Mouse (Mus musculus) thymus, adult 18-20 months (tissue): ENCODE measurements around the gene 1810010H24Rik.
"Not testable (repeated sequence)": the region's sequence is repeated elsewhere in the genome, so short reads cannot be mapped to it uniquely, and the experiment has no call there.

Source experiments
- DNase-seq, 2 experiments: peaks; one replicate each; pipeline ENCODE4 v3.0.0; 2022; ENCODE audit warnings: mixed read lengths in 2 of 2

The 1810010H24Rik gene

GRCm38 (mm10) chr11:107025411-107026321 is at the start of gene 1810010H24Rik:
TSS of gene 1810010H24Rik (plus strand) at chr11:107025681.
- no peak for DNase-seq

- no peak for DNase-seq
Observed at GRCm38 (mm10) chr11:106976194-106976593, 49.3 kb upstream of the 1810010H24Rik start.

- no peak for DNase-seq
Observed at GRCm38 (mm10) chr11:106980455-106980854, 45.0 kb upstream of the 1810010H24Rik start.

GRCm38 (mm10) chr11:106981787-106982186 is 43.7 kb upstream of the 1810010H24Rik start:
- DNase-seq, result no peak

- no peak for DNase-seq
Observed at GRCm38 (mm10) chr11:106982351-106982750, 43.1 kb upstream of the 1810010H24Rik start.

- not testable (repeated sequence) for DNase-seq
Observed at GRCm38 (mm10) chr11:106985979-106986604, 39.4 kb upstream of the 1810010H24Rik start.

GRCm38 (mm10) chr11:106987384-106987783 is 38.1 kb upstream of the 1810010H24Rik start:
- no peak for DNase-seq

- DNase-seq, result no peak
Observed at GRCm38 (mm10) chr11:106994246-106995085, 31.0 kb upstream of the 1810010H24Rik start.

GRCm38 (mm10) chr11:106996492-106996891 is 29.0 kb upstream of the 1810010H24Rik start:
- DNase-seq, result not testable (repeated sequence)

GRCm38 (mm10) chr11:106997976-106998375 is 27.5 kb upstream of the 1810010H24Rik start:
- no peak for DNase-seq

GRCm38 (mm10) chr11:106998651-106999150 is 26.8 kb upstream of the 1810010H24Rik start:
- DNase-seq, result peak in 1 of 2 experiments; percentile 33

- peak; percentile 77 to 86 for DNase-seq
Observed at GRCm38 (mm10) chr11:106999151-106999948, 26.1 kb upstream of the 1810010H24Rik start, which contains the start of gene Kpna2. TSS of gene Kpna2 (minus strand) at chr11:106999541.

- DNase-seq, result no peak
Observed at GRCm38 (mm10) chr11:106999949-107000513, 25.4 kb upstream of the 1810010H24Rik start.

- DNase-seq, result no peak
Observed at GRCm38 (mm10) chr11:107001760-107002675, 23.5 kb upstream of the 1810010H24Rik start.

GRCm38 (mm10) chr11:107005538-107005937 is 19.9 kb upstream of the 1810010H24Rik start:
- DNase-seq, result no peak

GRCm38 (mm10) chr11:107010447-107010846 is 15.0 kb upstream of the 1810010H24Rik start:
- no peak for DNase-seq

GRCm38 (mm10) chr11:107011171-107011570 is 14.3 kb upstream of the 1810010H24Rik start:
- no peak for DNase-seq

- no peak for DNase-seq
Observed at GRCm38 (mm10) chr11:107011669-107012323, 13.7 kb upstream of the 1810010H24Rik start.

GRCm38 (mm10) chr11:107012324-107013017 is 13.0 kb upstream of the 1810010H24Rik start:
- DNase-seq, result peak; percentile 92 to 95
